Mouse (Mus musculus) lung, postnatal 0 days (tissue): ENCODE measurements around the gene Nkx2-3. TPM values are rescaled to one million over a fixed set of nuclear protein-coding genes. Genes with fewer than 3 reads are reported as not detected.

ENCODE experiments used
- ATAC-seq: fragments of 200-750 bp; cut with Nextera tagmentation; 2 replicates; pipeline ENCODE4 v1.8.0; 2017; ENCODE audit warnings: moderate library complexity
- DNase-seq: peaks from one replicate; pipeline ENCODE4 v3.0.0-alpha.2; 2016; ENCODE audit warnings: low spot score
- H3K27ac ChIP-seq: fragments of 300-500 bp; sonication (generic); 2 replicates; pipeline ENCODE4 v1.5.1; 2014; ENCODE audit warnings: antibody characterized with exemption, mild to moderate bottlenecking, low read length, mixed read lengths
- H3K27me3 ChIP-seq: fragments of 300-500 bp; sonication (generic); replicated peaks from 2 replicates; pipeline ENCODE4 v1.6.1; 2014; ENCODE audit warnings: low read length, mixed read lengths; ENCODE audit not compliant: insufficient read depth
- H3K36me3 ChIP-seq: fragments of 300-500 bp; sonication (generic); 2 replicates; pipeline ENCODE4 v1.6.1; 2014; ENCODE audit warnings: low read length, mixed read lengths; ENCODE audit not compliant: insufficient read depth
- H3K4me1 ChIP-seq: fragments of 300-500 bp; sonication (generic); 2 replicates; pipeline ENCODE4 v1.6.1; 2014; ENCODE audit warnings: antibody characterized with exemption, low read depth, low read length, mixed read lengths; ENCODE audit not compliant: insufficient read depth
- H3K4me2 ChIP-seq: fragments of 300-500 bp; sonication (generic); replicated peaks from 2 replicates; pipeline ENCODE4 v1.6.1; 2014; ENCODE audit warnings: low read depth, mild to moderate bottlenecking, low read length, moderate library complexity, mixed read lengths
- H3K4me3 ChIP-seq: fragments of 300-500 bp; sonication (generic); 2 replicates; pipeline ENCODE4 v1.5.1; 2014; ENCODE audit warnings: low read depth, low read length
- H3K9ac ChIP-seq: fragments of 300-500 bp; sonication (generic); replicated peaks from 2 replicates; pipeline ENCODE4 v1.6.1; 2014; ENCODE audit warnings: low read depth, mild to moderate bottlenecking
- H3K9me3 ChIP-seq: fragments of 300-500 bp; sonication (generic); 2 replicates; pipeline ENCODE4 v1.6.1; 2016; ENCODE audit warnings: low read length, mixed read lengths
- CTCF ChIP-seq: IDR thresholded peaks from 2 replicates; pipeline ENCODE4 v1.5.1; 2016; ENCODE audit warnings: antibody characterized with exemption, mild to moderate bottlenecking
- EP300 ChIP-seq: IDR thresholded peaks from 2 replicates; pipeline ENCODE4 v1.6.1; 2016; ENCODE audit warnings: antibody characterized with exemption, mild to moderate bottlenecking, control low read depth
- WGBS: fragments of 180-500 bp; shearing (Covaris S2); extraction: QIAGEN DNeasy Blood & Tissue Kit; methylation state at CpG from one replicate; pipeline ENCODE4 v1.1.7; 2014; 5-methylcytosine and 5-hydroxymethylcytosine counted together
- polyA plus RNA-seq: library from polyadenylated mRNA; unstranded; fragments of >200 nt; fragmentation: Nextera tagmentation; extraction: Ambion mirVana; gene quantifications from 2 replicates; pipeline ENCODE4 v1.2.1, GENCODE M21; 2015

Gene Nkx2-3
- polyA plus RNA-seq, 1 experiment from 2014 or later: not detected

DNA sequence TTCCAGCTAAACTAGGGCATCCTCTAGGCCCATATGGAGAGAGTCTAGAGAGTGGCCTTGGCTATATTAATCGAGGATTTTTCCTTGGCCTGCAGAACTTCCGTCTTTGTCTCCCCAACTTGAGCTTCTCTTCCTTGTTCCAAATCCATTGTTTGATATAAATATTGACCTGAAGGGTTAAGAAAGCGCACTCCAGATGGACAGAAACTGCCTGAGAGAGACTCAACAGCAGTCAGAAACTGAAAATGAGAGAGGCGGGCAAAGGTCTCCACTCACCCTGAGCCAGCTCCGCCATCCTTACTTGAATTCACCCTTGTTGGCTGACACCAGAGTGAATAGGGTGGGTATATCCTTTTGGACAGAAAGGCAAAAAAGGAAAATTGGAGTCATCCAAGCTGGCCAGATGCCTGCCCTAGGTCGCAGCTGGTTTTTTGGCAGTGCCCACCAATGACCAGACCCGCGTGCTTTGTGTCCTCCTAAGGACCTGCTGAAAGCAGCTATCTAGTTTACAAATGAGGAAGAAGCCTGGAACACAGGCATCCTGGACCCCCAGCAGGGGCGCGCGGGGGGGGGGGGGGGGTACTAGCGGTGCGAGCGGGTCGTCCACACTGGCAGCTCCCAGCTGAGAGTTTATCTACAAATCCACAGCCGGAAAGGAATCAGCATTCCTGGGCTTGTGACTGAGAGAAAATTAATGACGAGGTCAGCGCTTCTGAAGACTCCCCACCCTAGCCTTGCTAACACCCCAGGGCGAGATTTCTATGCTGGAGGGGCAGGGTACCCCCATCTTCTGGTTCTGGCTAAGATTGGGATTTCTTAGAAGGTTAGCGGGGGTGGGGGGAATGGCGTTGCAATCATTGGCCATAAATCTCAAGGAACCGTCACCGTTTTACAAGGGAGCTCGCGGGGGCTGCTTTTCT lies 13.1 kb upstream of the Nkx2-3 start:
- no peak overlapping the region for H3K4me3 ChIP-seq
- no peak for DNase-seq
- no peaks in the 10 kb centered on the region for H3K36me3 ChIP-seq
- H3K27ac ChIP-seq: no peak overlapping the region
- H3K4me1 ChIP-seq: no peaks in the 10 kb centered on the region
- H3K9me3 ChIP-seq: no peaks in the 10 kb centered on the region
- 7% methylated on average over 20 of the region's 25 CpGs for WGBS
- H3K9ac ChIP-seq: no peak overlapping the region
- no peak overlapping the region for H3K4me2 ChIP-seq
- no peak for TF ChIP-seq EP300
- no peak for TF ChIP-seq CTCF
- H3K27me3 ChIP-seq: peaks cover 75% of the 10 kb centered on the region
- ATAC-seq: no peak

- no peak overlapping the region for H3K4me2 ChIP-seq
Observed at GRCm38 (mm10) chr19:43599776-43600544, 12.2 kb upstream of the Nkx2-3 start.

DNA sequence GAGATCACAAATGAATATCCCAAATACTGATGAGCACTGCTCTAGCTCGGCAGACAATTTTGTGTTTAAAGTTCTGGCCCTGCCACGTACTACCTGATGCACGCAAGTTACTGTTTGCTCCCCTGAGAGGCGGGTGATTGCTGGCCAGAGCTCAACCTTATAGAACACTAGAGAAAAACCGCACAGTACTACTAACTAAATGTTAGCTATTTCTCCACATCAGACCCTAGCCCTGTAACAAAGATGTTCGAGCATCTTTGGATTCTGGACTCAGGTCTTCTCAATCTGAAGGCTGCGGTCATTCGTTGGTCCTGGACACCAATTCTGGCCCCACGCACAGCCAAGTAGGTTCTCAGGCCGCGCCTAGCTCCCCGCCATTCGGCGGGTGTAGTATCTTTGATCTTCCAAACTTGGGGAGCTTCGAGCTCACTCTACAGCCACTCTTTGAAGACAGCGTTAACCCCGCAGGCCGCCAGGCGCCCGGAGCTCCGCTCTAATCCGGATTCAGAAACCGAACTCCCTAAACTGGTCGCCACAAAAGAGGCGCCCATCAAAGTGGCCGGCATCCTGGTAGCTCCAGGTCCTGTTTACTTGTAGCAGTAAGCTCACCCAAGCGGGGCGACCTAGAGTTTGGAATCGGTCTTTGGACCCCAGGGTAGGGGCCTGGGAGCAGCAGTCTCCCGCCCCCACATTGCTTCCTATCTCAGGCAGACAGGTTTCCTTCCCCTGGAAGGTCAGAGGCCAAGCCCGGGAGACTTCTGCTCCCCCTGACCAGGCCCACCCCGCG lies 11.4 kb upstream of the Nkx2-3 start:
- no peak for DNase-seq

More at GRCm38 (mm10) chr19:43599776-43600544, 12.2 kb upstream of the Nkx2-3 start:
- no peak overlapping the region for H3K27ac ChIP-seq
- H3K4me1 ChIP-seq: no peaks in the 10 kb centered on the region
- no peak overlapping the region for H3K9ac ChIP-seq
- H3K9me3 ChIP-seq: no peaks in the 10 kb centered on the region
- DNase-seq (no peak), ATAC-seq (no peak)
- H3K4me3 ChIP-seq: no peak overlapping the region
- WGBS: 1% methylated on average over 27 of the region's 27 CpGs
- peaks cover 82% of the 10 kb centered on the region for H3K27me3 ChIP-seq
- TF ChIP-seq CTCF (no peak), EP300 (no peak)
- H3K36me3 ChIP-seq: no peaks in the 10 kb centered on the region

GRCm38 (mm10) chr19:43601440-43601839 lies 10.7 kb upstream of the Nkx2-3 start:
- no peak for DNase-seq
- no peaks in the 10 kb centered on the region for H3K36me3 ChIP-seq
- TF ChIP-seq CTCF (no peak), EP300 (no peak)
- peaks cover 86% of the 10 kb centered on the region for H3K27me3 ChIP-seq
- no peaks in the 10 kb centered on the region for H3K9me3 ChIP-seq
- H3K4me2 ChIP-seq: no peak overlapping the region
- H3K4me1 ChIP-seq: no peaks in the 10 kb centered on the region
- no peak for ATAC-seq
- no peak overlapping the region for H3K9ac ChIP-seq
- no peak overlapping the region for H3K27ac ChIP-seq
- H3K4me3 ChIP-seq: no peak overlapping the region
- WGBS: under 1% methylated on average over 27 of the region's 27 CpGs

More for the DNA sequence above, 11.4 kb upstream of the Nkx2-3 start:
- whole genome bisulfite sequencing: 5% methylated on average over 33 of the region's 33 CpGs
- Histone ChIP-seq H3K27me3 (peaks cover 86% of the 10 kb centered on the region), H3K4me3 (no peak overlapping the region), H3K27ac (no peak overlapping the region), H3K36me3 (no peaks in the 10 kb centered on the region), H3K4me2 (no peak overlapping the region), H3K4me1 (no peaks in the 10 kb centered on the region), H3K9me3 (no peaks in the 10 kb centered on the region), H3K9ac (no peak overlapping the region)
- ATAC-seq: no peak
- TF ChIP-seq EP300 (no peak), CTCF (no peak)

- Histone ChIP-seq H3K4me3 (no peak overlapping the region), H3K4me2 (no peak overlapping the region), H3K27me3 (peaks cover 86% of the 10 kb centered on the region), H3K36me3 (no peaks in the 10 kb centered on the region), H3K27ac (no peak overlapping the region), H3K9me3 (no peaks in the 10 kb centered on the region), H3K4me1 (no peaks in the 10 kb centered on the region), H3K9ac (no peak overlapping the region)
- 11% methylated on average over 12 of the region's 12 CpGs for WGBS
- TF ChIP-seq EP300: no peak
- no peak for TF ChIP-seq CTCF
- DNase-seq (no peak), ATAC-seq (no peak)
Observed at GRCm38 (mm10) chr19:43601996-43602590, 10.0 kb upstream of the Nkx2-3 start.
